ENCODE assay signal across 8 mouse cellular contexts in the genomic region with DNA sequence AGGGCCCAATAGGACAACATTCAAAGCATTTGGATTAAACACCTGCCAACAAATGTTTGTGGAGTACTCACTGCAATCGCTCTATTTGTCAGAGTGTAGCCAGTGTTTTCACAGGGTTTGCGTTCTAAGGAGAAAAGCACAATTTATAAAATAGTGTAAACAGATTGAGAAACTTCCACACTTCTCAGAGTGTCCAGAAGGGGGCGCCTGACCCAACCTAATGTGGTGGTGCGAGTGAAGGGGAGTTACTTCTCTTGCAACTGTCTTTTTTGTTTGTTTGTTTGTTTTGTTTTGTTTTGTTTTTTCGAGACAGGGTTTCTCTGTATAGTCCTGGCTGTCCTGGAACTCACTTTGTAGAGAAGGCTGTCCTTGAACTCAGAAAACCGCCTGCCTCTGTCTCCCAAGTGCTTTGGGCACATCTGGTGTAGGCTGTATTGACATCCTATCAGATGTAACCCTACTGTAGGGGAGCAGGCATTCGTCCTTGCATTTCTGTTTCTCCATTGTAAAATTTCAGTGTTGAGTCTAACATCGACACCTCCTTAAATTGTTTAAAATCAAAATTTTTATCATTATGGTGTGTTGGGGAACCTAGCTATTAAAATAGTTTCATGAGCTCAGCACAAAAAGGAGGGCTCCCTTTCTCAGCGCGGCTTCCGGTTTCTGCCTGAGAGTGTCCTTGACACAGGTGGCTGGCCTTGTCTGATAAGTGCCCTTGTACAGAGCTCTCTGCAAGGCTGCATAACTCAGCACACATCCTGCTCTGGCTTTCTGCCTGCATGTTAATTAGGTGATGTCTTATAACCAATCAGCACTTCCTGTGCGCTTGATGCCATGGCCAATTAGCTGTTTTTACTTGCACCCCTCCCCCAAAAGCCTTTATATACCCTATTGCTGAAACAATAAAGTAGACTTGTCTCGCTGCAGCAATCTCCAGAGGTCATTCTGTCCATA.
A peak's percentile ranks its signal among the peaks of the same experiment; 100 is the strongest.
DNase-seq lines count a peak whose midpoint lies in the region; ATAC-seq and TF ChIP-seq lines count a peak whose summit lies in the region.

No protein-coding gene starts in this region.

- H3K27ac ChIP-seq in heart, embryonic 15.5 days = peak overlapping the region; percentile 61
- H3K27ac ChIP-seq in layer of hippocampus, adult 2 months = no peak overlapping the region
- no peak overlapping the region for H3K27ac ChIP-seq in midbrain, embryonic 14.5 days (replicated peaks; ENCODE audit: low read depth, low read length)

- DNase-seq in thymus, postnatal 4 days = peak; percentile 20
- DNase-seq in thymus, postnatal 10 days (ENCODE audit: low spot score in 2 of 2) = no peak
- peak; percentile 66 to 80 for DNase-seq in cerebellum, postnatal 14 days
- DNase-seq in layer of hippocampus, adult 2 months (ENCODE audit: low spot score in 2 of 2) = peak; percentile 27 to 71
- peak; percentile 66 for DNase-seq in midbrain, embryonic 14.5 days
- DNase-seq in urinary bladder, postnatal 25 days (ENCODE audit: low spot score) = peak; percentile 37
- no peak for DNase-seq in B cell, adult 2 months

- no peaks in the 10 kb centered on the region for H3K36me3 ChIP-seq in heart, embryonic 15.5 days
- H3K36me3 ChIP-seq in midbrain, embryonic 14.5 days (ENCODE audit: control insufficient read depth, insufficient read depth, low read length) = no peaks in the 10 kb centered on the region

- no peaks in the 10 kb centered on the region for H3K27me3 ChIP-seq in heart, embryonic 15.5 days
- H3K27me3 ChIP-seq in midbrain, embryonic 14.5 days (ENCODE audit: control insufficient read depth, insufficient read depth, low read length) = no peaks in the 10 kb centered on the region

- TF ChIP-seq CTCF in layer of hippocampus, adult 2 months (conservative IDR thresholded peaks at IDR 0.05) = peak; percentile 90

- no peak overlapping the region for H3K9ac ChIP-seq in heart, embryonic 15.5 days
- H3K9ac ChIP-seq in midbrain, embryonic 14.5 days (replicated peaks; ENCODE audit: low read length) = no peak overlapping the region

- no peaks in the 10 kb centered on the region for H3K9me3 ChIP-seq in heart, embryonic 15.5 days (replicated peaks)
- no peaks in the 10 kb centered on the region for H3K9me3 ChIP-seq in midbrain, embryonic 14.5 days (ENCODE audit: control insufficient read depth, low read length)

- WGBS in heart, embryonic 15.5 days = 35% methylated on average over 13 of the region's 13 CpGs
- 61% methylated on average over 13 of the region's 13 CpGs for WGBS in midbrain, embryonic 14.5 days

- H3K4me2 ChIP-seq in heart, embryonic 15.5 days = no peak overlapping the region
- no peak overlapping the region for H3K4me2 ChIP-seq in midbrain, embryonic 14.5 days (ENCODE audit: low read length)

- ATAC-seq in heart, embryonic 15.5 days (replicated peaks; ENCODE audit: insufficient number of reproducible peaks, insufficient read depth, low FRiP score, low read depth) = peak; percentile 76
- ATAC-seq in midbrain, embryonic 14.5 days (ENCODE audit: low FRiP score, low TSS enrichment) = 0 out of 2 replicates have a peak, but pooled peaks have one; percentile 65

- H3K4me1 ChIP-seq in heart, embryonic 15.5 days (replicated peaks) = 0 out of 2 replicates have a peak, but pooled peaks cover 9% of the 10 kb centered on the region
- H3K4me1 ChIP-seq in midbrain, embryonic 14.5 days (ENCODE audit: control insufficient read depth, insufficient read depth, low read length) = no peaks in the 10 kb centered on the region

- H3K4me3 ChIP-seq in heart, embryonic 15.5 days = no peak overlapping the region
- H3K4me3 ChIP-seq in layer of hippocampus, adult 2 months = no peak overlapping the region
- no peak overlapping the region for H3K4me3 ChIP-seq in midbrain, embryonic 14.5 days (replicated peaks; ENCODE audit: low read depth, low read length)

Comparison
In these comparisons a context has a peak if more than half of its experiments do, and no peak if none do; other contexts are left out.
1. DNase-seq: peak in thymus, postnatal 4 days (single experiment), cerebellum, postnatal 14 days (2 of 2), layer of hippocampus, adult 2 months (2 of 2), midbrain, embryonic 14.5 days (single experiment) and urinary bladder, postnatal 25 days (single experiment); none in thymus, postnatal 10 days (0 of 2) and B cell, adult 2 months (0 of 2).